Mouse (Mus musculus) fat pad, adult 2 months (tissue): Measurements from ENCODE around the gene Mgat4a.

Source experiments
- DNase-seq: peaks from one replicate; pipeline ENCODE4 v3.0.0-alpha.2; 2011; ENCODE audit warnings: low read depth, low spot score; ENCODE audit errors: extremely low read depth

The Mgat4a gene

GRCm38 (mm10) chr1:37405137-37405536 lies 135.7 kb downstream of the Mgat4a start:
- no peak for DNase-seq

GRCm38 (mm10) chr1:37401687-37402086 lies 139.1 kb downstream of the Mgat4a start:
- DNase-seq = no peak

GRCm38 (mm10) chr1:37399734-37400133 lies 141.1 kb downstream of the Mgat4a start:
- no peak for DNase-seq

GRCm38 (mm10) chr1:37398961-37399360 lies 141.9 kb downstream of the Mgat4a start:
- DNase-seq = no peak

- no peak for DNase-seq
Observed at GRCm38 (mm10) chr1:37396481-37396880, 144.3 kb downstream of the Mgat4a start.

GRCm38 (mm10) chr1:37393174-37393573 lies 147.6 kb downstream of the Mgat4a start:
- DNase-seq = no peak
